Mouse (Mus musculus): Measurements from ENCODE around the gene Baiap2l1.

DNA sequence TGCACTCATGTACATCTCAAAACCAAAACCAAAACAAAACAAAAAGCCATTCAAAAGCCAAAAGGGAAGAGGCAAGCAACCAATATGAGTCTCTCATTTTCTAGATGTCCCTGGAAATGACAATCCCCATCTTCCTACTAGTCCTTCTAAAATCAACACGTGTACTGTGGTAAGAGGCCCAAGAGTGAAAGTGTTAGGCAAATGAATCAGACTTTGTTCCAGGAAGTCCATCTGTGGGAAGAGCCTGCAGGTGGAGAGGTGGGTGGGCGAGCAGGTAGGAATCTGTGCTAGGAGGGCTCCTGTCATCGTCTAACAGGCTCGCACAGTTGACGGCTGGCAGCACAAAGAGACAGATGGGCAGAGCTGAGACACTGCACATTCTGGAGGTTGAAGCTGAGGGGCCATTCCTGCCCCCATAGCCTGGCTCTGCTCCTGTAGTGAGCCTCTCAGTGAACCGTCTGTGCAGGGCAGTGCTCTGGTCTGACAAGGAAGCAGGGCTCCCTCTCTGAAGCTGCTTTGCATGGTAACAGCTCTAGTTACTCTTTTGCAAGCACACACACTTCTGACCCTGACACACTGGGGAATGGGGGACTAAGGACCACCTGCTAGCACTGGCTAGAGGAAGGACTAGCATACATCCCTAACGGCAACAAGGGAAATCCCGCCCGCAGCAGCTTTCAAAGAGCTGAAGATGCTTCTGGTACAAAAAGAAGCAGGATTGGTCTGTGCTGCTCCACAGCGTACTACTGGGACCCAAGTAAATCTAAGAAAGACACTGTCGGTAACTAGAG, 75.2 kb downstream of the Baiap2l1 start:
- TF ChIP-seq POLR2A (IDR thresholded peaks at IDR 0.05; ENCODE audit: low read depth, low read length) (no peak), CTCF (IDR thresholded peaks at IDR 0.05; ENCODE audit: borderline replicate concordance, insufficient read depth, low read length) (no peak)
